ENCODE assay signal across 10 mouse cellular contexts in the genomic region with DNA sequence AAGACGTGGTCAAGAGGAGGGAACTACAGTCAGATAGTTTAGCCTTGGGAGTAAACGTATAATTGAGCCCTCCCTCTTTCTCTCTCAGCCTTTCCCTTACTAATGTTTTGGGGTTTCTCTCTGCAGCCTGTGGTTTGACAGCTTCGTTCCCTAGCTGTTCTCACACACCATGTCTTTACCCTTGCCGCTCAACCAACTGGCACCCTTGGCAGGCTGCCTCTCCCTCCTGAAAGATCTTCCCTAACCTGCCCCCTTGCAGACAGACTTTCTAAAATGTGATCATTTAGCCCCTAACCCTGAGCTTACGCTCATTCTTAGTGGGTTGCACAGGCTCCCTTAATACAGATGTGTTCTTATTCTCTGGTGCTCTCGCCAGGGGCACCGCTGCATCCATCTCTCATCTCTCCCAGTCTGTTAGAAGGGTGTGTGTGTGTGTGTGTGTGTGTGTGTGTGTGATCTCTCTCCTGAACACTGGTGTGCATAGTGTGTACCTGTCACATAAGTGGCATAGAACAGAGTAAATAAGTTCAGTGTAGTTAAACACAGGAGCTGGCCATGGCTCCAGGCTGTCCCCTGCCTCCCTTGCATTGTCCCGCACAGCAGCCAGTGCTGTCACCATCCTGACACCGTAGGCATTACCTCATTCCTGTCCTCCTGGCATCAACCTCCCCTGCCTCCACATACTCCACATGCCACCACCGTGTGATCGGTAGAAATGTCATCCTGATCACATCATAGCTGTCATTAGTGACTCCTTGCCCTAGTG.
DNase-seq lines count a peak whose midpoint lies in the region; ATAC-seq lines count a peak whose summit lies in the region.
"Had no signal": no experiment of that assay in that cellular context is flagged by ENCODE, and none has a peak within 500 bp of the region (broad histone marks: within the 10 kb centered on the region; RNA-seq: fewer than 3 reads in every experiment).

No protein-coding gene starts in this region.

- WGBS in heart, embryonic 16.5 days: 67% methylated on average over 11 of the region's 11 CpGs
- WGBS in forebrain, embryonic 14.5 days: 73% methylated on average over 11 of the region's 11 CpGs

- peak; percentile 52 for ATAC-seq in heart, embryonic 16.5 days (replicated peaks; ENCODE audit: extremely low read depth, insufficient read depth, low FRiP score)
- ATAC-seq in forebrain, embryonic 14.5 days: peak; percentile 63
- ATAC-seq: activated CD4-positive, CD25-positive, alpha-beta regulatory T cell, adult 4 months had no signal

- no peaks in the 10 kb centered on the region for H3K27me3 ChIP-seq in heart, embryonic 16.5 days (ENCODE audit: control insufficient read depth, insufficient read depth, low read length)
- H3K27me3 ChIP-seq in forebrain, embryonic 14.5 days (replicated peaks; ENCODE audit: control insufficient read depth, insufficient read depth, low read length): no peaks in the 10 kb centered on the region

- H3K9me3 ChIP-seq in heart, embryonic 16.5 days (replicated peaks; ENCODE audit: control insufficient read depth, low read length): no peaks in the 10 kb centered on the region
- H3K9me3 ChIP-seq in forebrain, embryonic 14.5 days (replicated peaks; ENCODE audit: control insufficient read depth, low read length): no peaks in the 10 kb centered on the region

- no peaks in the 10 kb centered on the region for H3K36me3 ChIP-seq in heart, embryonic 16.5 days (ENCODE audit: control insufficient read depth, insufficient read depth)
- no peaks in the 10 kb centered on the region for H3K36me3 ChIP-seq in forebrain, embryonic 14.5 days (ENCODE audit: control insufficient read depth, insufficient read depth, low read length)

- no peak overlapping the region for H3K4me3 ChIP-seq in heart, embryonic 16.5 days (ENCODE audit: low read length)
- H3K4me3 ChIP-seq in forebrain, embryonic 14.5 days (ENCODE audit: low read depth, low read length): no peak overlapping the region

- no peak overlapping the region for H3K9ac ChIP-seq in heart, embryonic 16.5 days (ENCODE audit: low read length)
- no peak overlapping the region for H3K9ac ChIP-seq in forebrain, embryonic 14.5 days (ENCODE audit: low read length)

- H3K4me1 ChIP-seq in heart, embryonic 16.5 days (ENCODE audit: control insufficient read depth, insufficient read depth, low read length): 0 out of 2 replicates have a peak, but pooled peaks cover 3% of the 10 kb centered on the region
- H3K4me1 ChIP-seq in forebrain, embryonic 14.5 days (ENCODE audit: control insufficient read depth, insufficient read depth, low read length): peaks cover 5% of the 10 kb centered on the region

- no peak overlapping the region for H3K4me2 ChIP-seq in heart, embryonic 16.5 days (ENCODE audit: low read depth, low read length)
- no peak overlapping the region for H3K4me2 ChIP-seq in forebrain, embryonic 14.5 days (ENCODE audit: low read length)

- H3K27ac ChIP-seq in heart, embryonic 16.5 days (ENCODE audit: low read length): no peak overlapping the region
- peak overlapping the region; percentile 35; the same call in 1 of the 2 replicates for H3K27ac ChIP-seq in forebrain, embryonic 14.5 days (ENCODE audit: low read depth, low read length)

- DNase-seq in heart, adult 8-10 months (ENCODE audit: low spot score): no peak
- peak; percentile 35 for DNase-seq in retina, postnatal 1 day
- DNase-seq in retina, embryonic 14.5 days (ENCODE audit: low spot score): no peak
- DNase-seq in forebrain, embryonic 14.5 days (ENCODE audit: low spot score): no peak
- DNase-seq in embryo, embryonic 10.5 days (ENCODE audit: low spot score): no peak
- DNase-seq in adrenal gland, postnatal 36 days: no peak
- DNase-seq: lung, postnatal 14 days; spleen, adult 18-20 months had no signal
